Mouse (Mus musculus): ENCODE measurements around the gene Cers3. TPM values are rescaled to one million over a fixed set of nuclear protein-coding genes. Genes with fewer than 3 reads are reported as not detected.

The Cers3 gene
- polyA plus RNA-seq, 1 experiment from 2014 or later = 1.5 TPM

GRCm38 (mm10) chr7:66810436-66810835, 67.1 kb downstream of the Cers3 start:
- 96% methylated on average over 7 of the region's 7 CpGs for WGBS
- ATAC-seq (ENCODE audit: low FRiP score) (no peak), DNase-seq (ENCODE audit: low spot score) (no peak)
- Histone ChIP-seq H3K27me3 (ENCODE audit: control insufficient read depth, insufficient read depth, low read length) (no peaks in the 10 kb centered on the region), H3K27ac (ENCODE audit: low read depth, low read length) (no peak overlapping the region), H3K9me3 (ENCODE audit: control insufficient read depth, low read length) (no peaks in the 10 kb centered on the region), H3K4me1 (replicated peaks; ENCODE audit: control insufficient read depth, insufficient read depth, low read length) (no peaks in the 10 kb centered on the region), H3K36me3 (ENCODE audit: control insufficient read depth, insufficient read depth, low read length) (no peaks in the 10 kb centered on the region), H3K4me2 (replicated peaks; ENCODE audit: low read depth, low read length) (no peak overlapping the region), H3K9ac (ENCODE audit: low read depth, low read length) (no peak overlapping the region), H3K4me3 (ENCODE audit: low read depth, low read length) (no peak overlapping the region)

- H3K4me2 ChIP-seq (replicated peaks; ENCODE audit: low read depth, low read length) = no peak overlapping the region
- WGBS = 70% methylated on average over 1 of the region's 1 CpGs
- H3K27ac ChIP-seq (ENCODE audit: low read depth, low read length) = no peak overlapping the region
- ATAC-seq (ENCODE audit: low FRiP score) (no peak), DNase-seq (ENCODE audit: low spot score) (no peak)
- H3K4me3 ChIP-seq (ENCODE audit: low read depth, low read length) = no peak overlapping the region
- H3K9me3 ChIP-seq (ENCODE audit: control insufficient read depth, low read length) = no peaks in the 10 kb centered on the region
- no peaks in the 10 kb centered on the region for H3K4me1 ChIP-seq (replicated peaks; ENCODE audit: control insufficient read depth, insufficient read depth, low read length)
- no peaks in the 10 kb centered on the region for H3K36me3 ChIP-seq (ENCODE audit: control insufficient read depth, insufficient read depth, low read length)
- no peaks in the 10 kb centered on the region for H3K27me3 ChIP-seq (ENCODE audit: control insufficient read depth, insufficient read depth, low read length)
- no peak overlapping the region for H3K9ac ChIP-seq (ENCODE audit: low read depth, low read length)
Measured at GRCm38 (mm10) chr7:66811294-66811693, 68.0 kb downstream of the Cers3 start.

- WGBS = 90% methylated on average over 4 of the region's 4 CpGs
- no peak overlapping the region for H3K9ac ChIP-seq (ENCODE audit: low read depth, low read length)
- no peaks in the 10 kb centered on the region for H3K36me3 ChIP-seq (ENCODE audit: control insufficient read depth, insufficient read depth, low read length)
- H3K4me2 ChIP-seq (replicated peaks; ENCODE audit: low read depth, low read length) = no peak overlapping the region
- H3K9me3 ChIP-seq (ENCODE audit: control insufficient read depth, low read length) = no peaks in the 10 kb centered on the region
- ATAC-seq (ENCODE audit: low FRiP score) = no peak
- H3K27ac ChIP-seq (ENCODE audit: low read depth, low read length) = no peak overlapping the region
- H3K4me1 ChIP-seq (replicated peaks; ENCODE audit: control insufficient read depth, insufficient read depth, low read length) = no peaks in the 10 kb centered on the region
- no peak overlapping the region for H3K4me3 ChIP-seq (ENCODE audit: low read depth, low read length)
- no peaks in the 10 kb centered on the region for H3K27me3 ChIP-seq (ENCODE audit: control insufficient read depth, insufficient read depth, low read length)
- DNase-seq (ENCODE audit: low spot score) = no peak
Measured at GRCm38 (mm10) chr7:66812289-66812688, 69.0 kb downstream of the Cers3 start.

GRCm38 (mm10) chr7:66812737-66813136, 69.4 kb downstream of the Cers3 start:
- H3K4me1 ChIP-seq (replicated peaks; ENCODE audit: control insufficient read depth, insufficient read depth, low read length) = no peaks in the 10 kb centered on the region
- ATAC-seq (ENCODE audit: low FRiP score) = no peak
- WGBS = 81% methylated on average over 9 of the region's 9 CpGs

DNA sequence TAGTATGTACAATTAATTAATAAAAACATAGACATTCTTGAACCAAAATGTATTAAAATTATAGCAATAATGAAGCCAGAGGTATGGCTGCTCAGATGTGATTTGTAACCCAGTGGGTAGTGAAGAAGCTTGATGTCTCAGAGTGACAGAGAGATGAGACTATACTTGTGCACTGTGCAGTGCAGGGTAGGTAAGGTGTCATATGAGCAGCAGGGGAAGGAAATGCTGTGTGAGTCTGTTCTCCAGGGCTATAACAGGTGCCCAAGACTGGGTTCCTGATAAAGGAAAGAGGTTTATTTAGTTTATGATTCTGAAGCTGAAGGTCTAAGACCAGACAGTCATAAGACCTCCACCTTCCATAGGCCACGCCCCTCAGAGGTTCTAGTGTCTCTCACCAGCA, 69.9 kb downstream of the Cers3 start:
- no peaks in the 10 kb centered on the region for H3K9me3 ChIP-seq (ENCODE audit: control insufficient read depth, low read length)
- H3K27me3 ChIP-seq (ENCODE audit: control insufficient read depth, insufficient read depth, low read length) = no peaks in the 10 kb centered on the region
- no peaks in the 10 kb centered on the region for H3K4me1 ChIP-seq (replicated peaks; ENCODE audit: control insufficient read depth, insufficient read depth, low read length)
- ATAC-seq (ENCODE audit: low FRiP score) (no peak), DNase-seq (ENCODE audit: low spot score) (no peak)
- H3K27ac ChIP-seq (ENCODE audit: low read depth, low read length) = no peak overlapping the region
- no peak overlapping the region for H3K4me3 ChIP-seq (ENCODE audit: low read depth, low read length)
- no peak overlapping the region for H3K4me2 ChIP-seq (replicated peaks; ENCODE audit: low read depth, low read length)
- no peak overlapping the region for H3K9ac ChIP-seq (ENCODE audit: low read depth, low read length)
- 63% methylated on average over 1 of the region's 1 CpGs for WGBS
- H3K36me3 ChIP-seq (ENCODE audit: control insufficient read depth, insufficient read depth, low read length) = no peaks in the 10 kb centered on the region

More at GRCm38 (mm10) chr7:66812737-66813136, 69.4 kb downstream of the Cers3 start:
- H3K4me3 ChIP-seq (ENCODE audit: low read depth, low read length) = no peak overlapping the region
- no peak overlapping the region for H3K4me2 ChIP-seq (replicated peaks; ENCODE audit: low read depth, low read length)
- H3K36me3 ChIP-seq (ENCODE audit: control insufficient read depth, insufficient read depth, low read length) = no peaks in the 10 kb centered on the region
- H3K9me3 ChIP-seq (ENCODE audit: control insufficient read depth, low read length) = no peaks in the 10 kb centered on the region
- DNase-seq (ENCODE audit: low spot score) = no peak
- H3K9ac ChIP-seq (ENCODE audit: low read depth, low read length) = no peak overlapping the region
- H3K27me3 ChIP-seq (ENCODE audit: control insufficient read depth, insufficient read depth, low read length) = no peaks in the 10 kb centered on the region
- no peak overlapping the region for H3K27ac ChIP-seq (ENCODE audit: low read depth, low read length)

- WGBS = 91% methylated on average over 6 of the region's 6 CpGs
Measured at GRCm38 (mm10) chr7:66815526-66815925, 72.2 kb downstream of the Cers3 start.

DNA sequence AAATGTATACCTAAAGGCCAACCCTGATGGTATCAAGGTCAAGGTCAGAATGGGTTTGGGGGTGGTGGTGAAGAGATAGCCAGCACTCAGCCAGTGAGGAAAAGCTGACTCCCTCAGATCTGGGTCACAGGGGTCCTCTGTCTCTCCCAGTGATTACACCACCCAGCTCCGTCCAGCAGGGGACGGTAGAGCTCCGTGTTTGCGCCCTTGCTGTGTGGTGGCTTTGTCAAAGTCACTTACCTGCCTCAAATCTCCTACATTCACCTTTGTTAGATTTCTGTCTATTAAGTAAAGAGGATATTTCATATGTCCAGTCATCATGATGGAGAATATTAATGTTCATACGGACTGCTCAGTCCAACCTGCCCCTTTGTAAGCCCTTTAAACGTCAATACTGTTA, 76.7 kb downstream of the Cers3 start:
- ATAC-seq (ENCODE audit: low FRiP score) = no peak
- Histone ChIP-seq H3K9ac (ENCODE audit: low read depth, low read length) (no peak overlapping the region), H3K27ac (ENCODE audit: low read depth, low read length) (no peak overlapping the region), H3K36me3 (ENCODE audit: control insufficient read depth, insufficient read depth, low read length) (no peaks in the 10 kb centered on the region), H3K4me1 (replicated peaks; ENCODE audit: control insufficient read depth, insufficient read depth, low read length) (no peaks in the 10 kb centered on the region), H3K27me3 (ENCODE audit: control insufficient read depth, insufficient read depth, low read length) (no peaks in the 10 kb centered on the region), H3K4me2 (replicated peaks; ENCODE audit: low read depth, low read length) (no peak overlapping the region), H3K4me3 (ENCODE audit: low read depth, low read length) (no peak overlapping the region), H3K9me3 (ENCODE audit: control insufficient read depth, low read length) (no peaks in the 10 kb centered on the region)
- peak; percentile 66 for DNase-seq (ENCODE audit: low spot score)
- 25% methylated on average over 6 of the region's 6 CpGs for WGBS

More at GRCm38 (mm10) chr7:66815526-66815925, 72.2 kb downstream of the Cers3 start:
- Histone ChIP-seq H3K36me3 (ENCODE audit: control insufficient read depth, insufficient read depth, low read length) (no peaks in the 10 kb centered on the region), H3K27ac (ENCODE audit: low read depth, low read length) (no peak overlapping the region), H3K4me3 (ENCODE audit: low read depth, low read length) (no peak overlapping the region), H3K4me1 (replicated peaks; ENCODE audit: control insufficient read depth, insufficient read depth, low read length) (no peaks in the 10 kb centered on the region), H3K27me3 (ENCODE audit: control insufficient read depth, insufficient read depth, low read length) (no peaks in the 10 kb centered on the region), H3K9ac (ENCODE audit: low read depth, low read length) (no peak overlapping the region), H3K9me3 (ENCODE audit: control insufficient read depth, low read length) (no peaks in the 10 kb centered on the region), H3K4me2 (replicated peaks; ENCODE audit: low read depth, low read length) (no peak overlapping the region)
- ATAC-seq (ENCODE audit: low FRiP score) = no peak
- no peak for DNase-seq (ENCODE audit: low spot score)

DNA sequence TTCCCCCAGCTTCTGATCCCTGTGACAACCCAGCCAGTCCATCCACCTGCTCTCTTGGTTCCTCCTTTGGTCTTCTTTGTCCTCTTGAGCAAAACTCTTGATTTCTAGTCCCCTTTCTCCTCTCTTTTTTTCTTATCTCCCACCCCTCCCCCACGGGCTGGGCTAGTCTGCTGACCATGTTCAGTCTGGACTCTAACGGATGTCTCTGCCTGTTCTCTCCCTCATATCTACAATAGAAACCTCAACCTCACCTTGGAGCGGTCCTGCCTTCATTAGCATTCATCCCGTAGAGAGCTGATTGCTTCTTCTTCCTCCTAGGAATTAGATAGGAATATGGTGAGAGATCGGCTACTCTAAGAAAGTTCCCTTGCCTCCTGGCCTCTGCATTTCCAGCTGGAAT, 87.5 kb downstream of the Cers3 start:
- no peaks in the 10 kb centered on the region for H3K27me3 ChIP-seq (ENCODE audit: control insufficient read depth, insufficient read depth, low read length)
- H3K9me3 ChIP-seq (ENCODE audit: control insufficient read depth, low read length) = no peaks in the 10 kb centered on the region
- H3K4me3 ChIP-seq (ENCODE audit: low read depth, low read length) = no peak overlapping the region
- no peaks in the 10 kb centered on the region for H3K4me1 ChIP-seq (replicated peaks; ENCODE audit: control insufficient read depth, insufficient read depth, low read length)
- H3K27ac ChIP-seq (ENCODE audit: low read depth, low read length) = no peak overlapping the region
- H3K36me3 ChIP-seq (ENCODE audit: control insufficient read depth, insufficient read depth, low read length) = no peaks in the 10 kb centered on the region
- DNase-seq (ENCODE audit: low spot score) (no peak), ATAC-seq (ENCODE audit: low FRiP score) (no peak)
- H3K9ac ChIP-seq (ENCODE audit: low read depth, low read length) = no peak overlapping the region
- no peak overlapping the region for H3K4me2 ChIP-seq (replicated peaks; ENCODE audit: low read depth, low read length)
- 82% methylated on average over 5 of the region's 5 CpGs for WGBS

DNA sequence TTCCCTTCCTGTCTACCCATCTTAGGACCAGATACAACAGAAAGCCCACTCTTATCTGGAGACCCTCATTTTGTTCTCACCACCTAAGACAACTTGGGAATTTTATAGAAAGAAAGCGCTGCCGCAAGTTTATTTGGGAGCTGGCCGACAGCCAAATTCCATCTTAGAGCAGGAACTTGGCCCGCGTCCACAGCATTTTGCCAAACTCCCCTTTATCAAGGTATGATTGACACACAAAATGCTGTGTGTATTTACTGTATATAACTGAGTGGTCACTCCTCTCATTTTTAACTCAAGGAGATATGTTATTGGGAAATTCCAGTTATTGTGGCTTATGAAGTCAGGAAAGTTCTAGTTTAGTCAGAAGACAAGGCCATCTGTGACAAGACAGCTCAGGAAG, 88.0 kb downstream of the Cers3 start:
- Histone ChIP-seq H3K4me2 (replicated peaks; ENCODE audit: low read depth, low read length) (no peak overlapping the region), H3K36me3 (ENCODE audit: control insufficient read depth, insufficient read depth, low read length) (no peaks in the 10 kb centered on the region)
- WGBS = 83% methylated on average over 5 of the region's 5 CpGs

More for the DNA sequence above, 88.0 kb downstream of the Cers3 start:
- Histone ChIP-seq H3K9ac (ENCODE audit: low read depth, low read length) (no peak overlapping the region), H3K4me1 (replicated peaks; ENCODE audit: control insufficient read depth, insufficient read depth, low read length) (no peaks in the 10 kb centered on the region), H3K27me3 (ENCODE audit: control insufficient read depth, insufficient read depth, low read length) (no peaks in the 10 kb centered on the region), H3K9me3 (ENCODE audit: control insufficient read depth, low read length) (no peaks in the 10 kb centered on the region), H3K27ac (ENCODE audit: low read depth, low read length) (no peak overlapping the region), H3K4me3 (ENCODE audit: low read depth, low read length) (no peak overlapping the region)
- DNase-seq (ENCODE audit: low spot score) (no peak), ATAC-seq (ENCODE audit: low FRiP score) (no peak)
